Mouse (Mus musculus): ENCODE measurements around the gene Gm3646. TPM values are rescaled to one million over a fixed set of nuclear protein-coding genes. Genes with fewer than 3 reads are reported as not detected.

The Gm3646 gene
- total RNA-seq, 2 experiments from 2014 or later = not detected

Other genes with a start within 250 kb of the Gm3646 start
- 10 to 100 TPM; 29.6 to 29.8 TPM for gene Rnf149, start 227.9 kb downstream of the Gm3646 start, total RNA-seq (2021)
- 10 to 100 TPM; 51.6 to 54.2 TPM for gene Creg2, start 153.9 kb downstream of the Gm3646 start, total RNA-seq (2021)
- gene Rfx8, start 84.3 kb downstream of the Gm3646 start, total RNA-seq (2021) = under 1 TPM in 1 of 2 experiments, not detected in 1; 0.31 TPM
- gene Map4k4, start 95.6 kb upstream of the Gm3646 start, total RNA-seq (2021) = 100 to 1,000 TPM; 238 to 240 TPM

All from layer of hippocampus, postnatal 10 days (tissue).